21 mouse cellular contexts compared by ENCODE assay signal in the genomic region with DNA sequence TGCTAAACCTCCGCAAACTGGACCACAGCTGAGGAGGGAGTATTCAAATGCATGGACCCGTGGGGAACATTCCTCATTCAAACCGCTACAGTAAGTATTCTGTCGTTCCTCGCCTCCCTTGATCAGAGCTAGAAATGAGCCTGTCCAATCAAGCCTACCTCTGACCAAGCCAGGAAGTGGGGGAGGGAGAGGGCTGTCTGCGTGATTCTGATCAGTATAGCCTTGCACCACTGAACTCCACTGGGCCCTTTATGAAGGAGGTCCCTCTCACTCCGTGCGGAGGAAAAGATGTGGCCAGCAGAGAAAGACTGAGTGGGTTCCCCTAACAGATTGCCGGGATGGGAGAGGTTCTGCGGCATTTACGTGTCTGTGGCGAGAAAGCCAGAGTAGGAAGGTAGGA.
DNase-seq lines count a peak whose midpoint lies in the region; ATAC-seq and TF ChIP-seq lines count a peak whose summit lies in the region.
"Had no signal": no experiment of that assay in that cellular context is flagged by ENCODE, and none has a peak within 500 bp of the region (broad histone marks: within the 10 kb centered on the region; RNA-seq: fewer than 3 reads in every experiment).

No protein-coding gene starts in this region.

- no peak overlapping the region for H3K4me3 ChIP-seq in forebrain, embryonic 10.5 days
- no peak overlapping the region for H3K4me3 ChIP-seq in forebrain, postnatal 0 days (ENCODE audit: low read depth, low read length)
- no peak overlapping the region for H3K4me3 ChIP-seq in kidney, embryonic 15.5 days (replicated peaks)
- H3K4me3 ChIP-seq in midbrain, embryonic 13.5 days (replicated peaks): no peak overlapping the region
- H3K4me3 ChIP-seq in midbrain, embryonic 16.5 days (ENCODE audit: low read depth, low read length): no peak overlapping the region
- H3K4me3 ChIP-seq in embryonic facial prominence, embryonic 14.5 days (ENCODE audit: low read depth, low read length): no peak overlapping the region
- H3K4me3 ChIP-seq: embryonic facial prominence, embryonic 15.5 days; erythroblast, embryonic 14.5 days; gastrocnemius, adult 2 months; heart, embryonic 13.5 days; hindbrain, embryonic 12.5 days had no signal

- H3K27me3 ChIP-seq in forebrain, embryonic 10.5 days (ENCODE audit: poor library complexity, severe bottlenecking): peaks cover 36% of the 10 kb centered on the region
- H3K27me3 ChIP-seq in forebrain, postnatal 0 days (ENCODE audit: insufficient read depth, low read length): no peaks in the 10 kb centered on the region
- H3K27me3 ChIP-seq in kidney, embryonic 15.5 days: peaks cover 13% of the 10 kb centered on the region; the same call in 1 of the 2 replicates
- H3K27me3 ChIP-seq in midbrain, embryonic 13.5 days: 0 out of 2 replicates have a peak, but pooled peaks cover 4% of the 10 kb centered on the region
- no peaks in the 10 kb centered on the region for H3K27me3 ChIP-seq in midbrain, embryonic 16.5 days (ENCODE audit: control insufficient read depth, insufficient read depth, low read depth, low read length)
- H3K27me3 ChIP-seq in embryonic facial prominence, embryonic 14.5 days (replicated peaks; ENCODE audit: control insufficient read depth, insufficient read depth, low read length): no peaks in the 10 kb centered on the region
- H3K27me3 ChIP-seq: embryonic facial prominence, embryonic 15.5 days; hindbrain, embryonic 12.5 days had no signal

- ATAC-seq in forebrain, postnatal 0 days: no peak
- ATAC-seq in kidney, embryonic 15.5 days (replicated peaks; ENCODE audit: low FRiP score): peak; percentile 74
- ATAC-seq in midbrain, embryonic 13.5 days: 0 out of 2 replicates have a peak, but pooled peaks have one; percentile 27
- no peak for ATAC-seq in midbrain, embryonic 16.5 days
- ATAC-seq in embryonic facial prominence, embryonic 14.5 days (ENCODE audit: low read depth): 0 out of 2 replicates have a peak, but pooled peaks have one; percentile 47
- ATAC-seq: activated CD4-positive, CD25-positive, alpha-beta regulatory T cell, adult 4 months; hindbrain, embryonic 16.5 days had no signal

- no peak for DNase-seq in forebrain, embryonic 10.5 days (ENCODE audit: extremely low spot score, low spot score)
- DNase-seq in forebrain, postnatal 0 days: no peak
- no peak for DNase-seq in kidney, postnatal 25 days
- DNase-seq in embryonic facial prominence, embryonic 14.5 days (ENCODE audit: low spot score): no peak
- DNase-seq in urinary bladder, postnatal 14 days (ENCODE audit: low spot score): no peak
- DNase-seq: adrenal gland, postnatal 14 days; cerebellum, adult 11-12 months; cerebellum, adult 9-10 months; cerebellum, postnatal 25 days; gastrocnemius, adult 2 months; gastrocnemius, postnatal 25 days; heart, postnatal 36 days had no signal

- no peak overlapping the region for H3K4me2 ChIP-seq in forebrain, postnatal 0 days (ENCODE audit: low read depth)
- peak overlapping the region; percentile 22; the same call in 1 of the 2 replicates for H3K4me2 ChIP-seq in kidney, embryonic 15.5 days
- H3K4me2 ChIP-seq in midbrain, embryonic 13.5 days (replicated peaks): no peak overlapping the region
- H3K4me2 ChIP-seq in midbrain, embryonic 16.5 days (ENCODE audit: low read length): no peak overlapping the region
- H3K4me2 ChIP-seq in embryonic facial prominence, embryonic 14.5 days (ENCODE audit: low read depth, low read length): no peak overlapping the region
- H3K4me2 ChIP-seq: embryonic facial prominence, embryonic 15.5 days; heart, embryonic 13.5 days; hindbrain, embryonic 12.5 days had no signal

- TF ChIP-seq CTCF in forebrain, postnatal 0 days (IDR thresholded peaks at IDR 0.05; ENCODE audit: low read depth): no peak

- H3K36me3 ChIP-seq in forebrain, embryonic 10.5 days (replicated peaks): no peaks in the 10 kb centered on the region
- no peaks in the 10 kb centered on the region for H3K36me3 ChIP-seq in forebrain, postnatal 0 days (ENCODE audit: insufficient read depth)
- H3K36me3 ChIP-seq in kidney, embryonic 15.5 days: no peaks in the 10 kb centered on the region
- H3K36me3 ChIP-seq in midbrain, embryonic 13.5 days: no peaks in the 10 kb centered on the region
- no peaks in the 10 kb centered on the region for H3K36me3 ChIP-seq in midbrain, embryonic 16.5 days (ENCODE audit: control insufficient read depth, insufficient read depth, low read length)
- no peaks in the 10 kb centered on the region for H3K36me3 ChIP-seq in embryonic facial prominence, embryonic 14.5 days (ENCODE audit: control insufficient read depth, insufficient read depth, low read length)
- H3K36me3 ChIP-seq: embryonic facial prominence, embryonic 15.5 days; heart, embryonic 13.5 days; hindbrain, embryonic 12.5 days had no signal

- WGBS in forebrain, embryonic 10.5 days: 58% methylated on average over 12 of the region's 12 CpGs
- 55% methylated on average over 12 of the region's 12 CpGs for WGBS in forebrain, postnatal 0 days
- 37% methylated on average over 12 of the region's 12 CpGs for WGBS in kidney, embryonic 15.5 days
- WGBS in midbrain, embryonic 13.5 days: 56% methylated on average over 12 of the region's 12 CpGs
- WGBS in midbrain, embryonic 16.5 days: 51% methylated on average over 12 of the region's 12 CpGs
- 55% methylated on average over 12 of the region's 12 CpGs for WGBS in embryonic facial prominence, embryonic 14.5 days

- H3K27ac ChIP-seq in forebrain, embryonic 10.5 days: peak overlapping the region; percentile 5; the same call in 1 of the 2 replicates
- H3K27ac ChIP-seq in forebrain, postnatal 0 days (ENCODE audit: low read depth, low read length): no peak overlapping the region
- H3K27ac ChIP-seq in kidney, embryonic 15.5 days: no peak overlapping the region
- H3K27ac ChIP-seq in midbrain, embryonic 13.5 days: no peak overlapping the region
- no peak overlapping the region for H3K27ac ChIP-seq in midbrain, embryonic 16.5 days (ENCODE audit: low read length)
- H3K27ac ChIP-seq in embryonic facial prominence, embryonic 14.5 days (replicated peaks; ENCODE audit: low read depth, low read length): no peak overlapping the region
- H3K27ac ChIP-seq: embryonic facial prominence, embryonic 15.5 days; gastrocnemius, adult 2 months; heart, embryonic 13.5 days; hindbrain, embryonic 12.5 days had no signal

- peaks cover 19% of the 10 kb centered on the region for H3K4me1 ChIP-seq in forebrain, embryonic 10.5 days
- no peaks in the 10 kb centered on the region for H3K4me1 ChIP-seq in forebrain, postnatal 0 days (ENCODE audit: insufficient read depth)
- peaks cover 15% of the 10 kb centered on the region; the same call in 1 of the 2 replicates for H3K4me1 ChIP-seq in kidney, embryonic 15.5 days
- peaks cover 9% of the 10 kb centered on the region for H3K4me1 ChIP-seq in midbrain, embryonic 13.5 days (replicated peaks)
- no peaks in the 10 kb centered on the region for H3K4me1 ChIP-seq in midbrain, embryonic 16.5 days (ENCODE audit: control insufficient read depth, insufficient read depth, low read length)
- no peaks in the 10 kb centered on the region for H3K4me1 ChIP-seq in embryonic facial prominence, embryonic 14.5 days (ENCODE audit: control insufficient read depth, insufficient read depth, low read length)
- H3K4me1 ChIP-seq: embryonic facial prominence, embryonic 15.5 days had no signal

- H3K9ac ChIP-seq in forebrain, postnatal 0 days: no peak overlapping the region
- no peak overlapping the region for H3K9ac ChIP-seq in kidney, embryonic 15.5 days
- no peak overlapping the region for H3K9ac ChIP-seq in midbrain, embryonic 13.5 days (replicated peaks)
- no peak overlapping the region for H3K9ac ChIP-seq in midbrain, embryonic 16.5 days (ENCODE audit: low read depth, low read length)
- H3K9ac ChIP-seq in embryonic facial prominence, embryonic 14.5 days (ENCODE audit: low read depth, low read length): no peak overlapping the region
- H3K9ac ChIP-seq: embryonic facial prominence, embryonic 15.5 days; heart, embryonic 13.5 days; hindbrain, embryonic 12.5 days had no signal

- H3K9me3 ChIP-seq in forebrain, embryonic 10.5 days: no peaks in the 10 kb centered on the region
- H3K9me3 ChIP-seq in forebrain, postnatal 0 days (ENCODE audit: low read length): no peaks in the 10 kb centered on the region
- H3K9me3 ChIP-seq in kidney, embryonic 15.5 days (replicated peaks): no peaks in the 10 kb centered on the region
- no peaks in the 10 kb centered on the region for H3K9me3 ChIP-seq in midbrain, embryonic 13.5 days
- H3K9me3 ChIP-seq in midbrain, embryonic 16.5 days (replicated peaks; ENCODE audit: control insufficient read depth, low read length, poor library complexity, severe bottlenecking): no peaks in the 10 kb centered on the region
- no peaks in the 10 kb centered on the region for H3K9me3 ChIP-seq in embryonic facial prominence, embryonic 14.5 days (ENCODE audit: control insufficient read depth, low read length)
- H3K9me3 ChIP-seq: embryonic facial prominence, embryonic 15.5 days; heart, embryonic 13.5 days; hindbrain, embryonic 12.5 days had no signal

Comparison
In these comparisons a context has a peak if more than half of its experiments do, and no peak if none do; other contexts are left out.
1. ATAC-seq: peak in kidney, embryonic 15.5 days (single experiment), midbrain, embryonic 13.5 days (single experiment) and embryonic facial prominence, embryonic 14.5 days (single experiment); none in forebrain, postnatal 0 days (single experiment) and midbrain, embryonic 16.5 days (single experiment).